Mouse (Mus musculus): ENCODE data around the gene Mta3. TPM values are rescaled to one million over a fixed set of nuclear protein-coding genes. Genes with fewer than 3 reads are reported as not detected.

Mta3 gene
- total RNA-seq, 2 experiments from 2014 or later, result 60.9 to 70.6 TPM

DNA sequence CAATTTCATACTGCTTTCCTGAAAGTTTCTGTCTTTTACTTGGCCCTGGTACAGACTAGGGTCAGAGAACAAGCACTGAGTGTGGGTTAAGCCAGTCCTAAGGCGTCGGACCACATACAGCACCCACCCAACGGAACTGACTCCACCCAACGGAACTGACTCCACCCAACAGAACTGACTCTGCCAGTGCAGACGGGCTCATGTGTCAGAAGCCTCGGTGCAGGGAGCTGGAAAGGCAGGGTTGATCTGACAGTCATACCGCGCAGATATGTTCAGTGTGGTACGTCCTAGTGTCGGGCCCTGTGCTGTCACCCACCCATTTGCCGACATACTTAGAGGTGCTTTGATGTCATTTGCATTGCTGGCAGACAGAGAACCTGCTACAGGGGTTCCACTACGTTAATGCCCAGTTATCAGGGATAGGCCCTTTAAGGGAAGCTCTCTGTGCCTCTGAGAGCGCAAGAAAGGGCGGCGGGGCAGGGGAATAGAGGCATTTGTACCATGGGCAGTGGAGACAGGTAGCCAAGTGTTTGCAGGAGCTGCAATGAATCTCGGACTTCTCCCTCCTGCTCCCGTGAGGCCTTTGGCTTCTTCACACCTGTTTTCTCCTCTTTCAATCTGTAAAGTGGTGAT is 103.3 kb downstream of the Mta3 start:
- DNase-seq, result no peak

- DNase-seq, result no peak
Observed at GRCm38 (mm10) chr17:83810285-83810684, 104.3 kb downstream of the Mta3 start.

DNA sequence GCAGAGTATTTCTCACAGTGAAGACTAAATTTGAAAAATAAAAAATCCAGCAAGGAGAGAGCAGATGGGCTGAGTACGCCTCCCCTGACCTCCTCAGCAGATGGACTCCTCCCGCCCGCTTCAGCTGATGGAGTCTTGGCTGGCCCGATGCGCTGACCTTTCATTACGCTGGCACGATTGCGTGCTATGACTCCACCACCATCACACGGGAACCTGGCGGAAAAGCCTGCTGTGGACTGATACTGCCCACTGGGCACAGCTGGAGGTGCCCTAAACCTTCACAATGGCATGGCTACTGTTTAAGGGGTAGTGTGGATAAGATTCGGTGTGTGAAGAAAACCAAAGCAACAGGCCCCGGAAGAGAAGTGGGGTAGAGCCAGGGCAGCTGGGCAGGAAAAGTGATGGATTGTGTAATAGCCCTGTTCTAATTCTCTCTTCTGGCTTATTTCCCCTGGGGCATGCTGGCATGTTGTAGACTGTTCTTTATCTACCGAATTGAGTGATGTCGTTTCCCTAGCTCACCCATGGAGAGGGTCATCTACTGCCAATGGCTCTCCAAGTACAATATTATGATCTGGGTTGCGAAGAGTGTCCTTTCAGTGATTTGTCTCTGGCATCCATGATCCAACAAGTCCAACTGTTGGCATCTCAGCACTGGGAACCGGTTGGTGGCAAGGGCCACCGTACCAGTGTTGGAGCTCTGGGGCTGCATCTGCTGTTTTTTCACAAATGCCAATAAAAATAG is 106.4 kb downstream of the Mta3 start:
- no peak for DNase-seq

DNA sequence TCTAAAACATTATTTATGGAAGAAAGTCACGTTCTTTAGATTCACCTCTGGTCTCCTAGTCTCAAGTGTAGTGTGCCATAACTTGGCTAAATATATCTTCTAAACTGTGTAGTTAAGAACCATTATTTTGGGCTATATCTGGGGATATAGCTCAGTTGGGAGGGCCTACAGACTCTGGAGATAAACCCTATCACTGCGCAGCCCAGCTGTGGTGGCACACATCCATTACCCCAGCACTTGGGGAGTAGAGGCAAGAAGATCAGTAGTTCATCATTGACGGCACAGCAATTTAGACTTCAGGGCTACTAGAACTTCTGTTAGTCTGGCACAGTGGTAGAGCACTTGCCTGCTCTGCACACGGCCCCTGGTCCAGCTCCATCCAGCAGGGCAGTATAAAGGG is 107.1 kb downstream of the Mta3 start:
- DNase-seq, result no peak

DNA sequence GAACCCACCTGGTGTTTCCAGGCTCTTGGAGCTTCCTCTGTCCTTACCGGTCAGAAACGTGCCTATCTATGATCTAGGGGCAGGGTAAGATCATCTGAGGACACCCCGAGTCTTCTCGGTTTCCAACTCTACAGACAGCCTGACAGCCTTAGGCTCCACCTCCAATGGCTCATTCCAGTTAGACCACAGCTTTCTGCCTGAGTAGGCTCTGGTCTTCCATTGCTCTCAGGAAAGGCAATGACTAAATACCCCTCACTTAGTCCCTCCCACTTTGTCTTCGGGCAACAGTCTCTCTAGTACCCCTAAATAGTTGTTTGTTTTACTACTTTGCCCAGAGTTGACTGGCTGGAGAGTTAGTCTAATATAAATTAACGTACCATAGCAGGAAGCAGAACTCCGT is 111.0 kb downstream of the Mta3 start:
- no peak for DNase-seq

GRCm38 (mm10) chr17:83819503-83819902 is 113.5 kb downstream of the Mta3 start:
- DNase-seq, result no peak

DNA sequence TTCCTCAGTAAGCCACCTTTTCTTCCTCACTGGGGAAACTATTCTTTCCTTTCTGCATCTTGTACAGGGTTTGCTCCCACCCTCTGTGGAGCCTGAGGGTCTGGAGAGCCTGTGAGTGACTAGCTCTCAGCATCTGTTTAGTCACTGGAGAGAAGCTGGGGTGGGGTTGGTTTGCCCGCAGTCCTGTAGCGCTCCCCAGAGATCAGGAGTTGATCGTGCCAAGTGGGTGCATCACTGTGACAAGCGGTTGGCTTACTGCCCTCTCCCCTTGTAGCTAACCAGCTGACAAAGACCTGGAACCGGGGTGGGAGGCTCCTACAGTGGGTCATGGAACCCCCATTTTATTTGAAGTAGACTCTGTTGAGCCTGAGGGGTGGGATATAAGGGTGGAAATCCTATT is 114.7 kb downstream of the Mta3 start:
- no peak for DNase-seq

GRCm38 (mm10) chr17:83821876-83822275 is 115.9 kb downstream of the Mta3 start:
- no peak for DNase-seq

GRCm38 (mm10) chr17:83823835-83824234 is 117.9 kb downstream of the Mta3 start:
- DNase-seq, result no peak

DNA sequence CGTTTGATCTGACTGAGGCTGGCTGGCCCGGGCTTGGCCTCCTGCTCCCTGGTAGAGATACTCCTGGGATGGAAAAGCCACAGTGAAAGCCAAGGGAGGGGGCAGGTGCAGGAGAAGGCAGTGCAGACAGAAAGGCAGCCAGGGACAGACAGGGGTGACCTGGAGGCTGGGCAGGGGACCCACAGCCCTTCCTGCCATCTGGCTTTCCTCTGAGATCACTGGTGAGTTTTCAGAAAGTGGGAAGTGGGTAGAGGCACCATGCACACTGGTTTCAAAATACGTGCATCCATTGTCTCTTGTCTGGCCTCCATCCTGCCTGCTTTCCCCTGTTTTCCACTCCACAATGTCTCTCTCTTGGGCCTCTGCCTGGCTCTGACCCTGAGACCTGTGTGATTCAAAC is 123.4 kb downstream of the Mta3 start:
- DNase-seq, result no peak

DNA sequence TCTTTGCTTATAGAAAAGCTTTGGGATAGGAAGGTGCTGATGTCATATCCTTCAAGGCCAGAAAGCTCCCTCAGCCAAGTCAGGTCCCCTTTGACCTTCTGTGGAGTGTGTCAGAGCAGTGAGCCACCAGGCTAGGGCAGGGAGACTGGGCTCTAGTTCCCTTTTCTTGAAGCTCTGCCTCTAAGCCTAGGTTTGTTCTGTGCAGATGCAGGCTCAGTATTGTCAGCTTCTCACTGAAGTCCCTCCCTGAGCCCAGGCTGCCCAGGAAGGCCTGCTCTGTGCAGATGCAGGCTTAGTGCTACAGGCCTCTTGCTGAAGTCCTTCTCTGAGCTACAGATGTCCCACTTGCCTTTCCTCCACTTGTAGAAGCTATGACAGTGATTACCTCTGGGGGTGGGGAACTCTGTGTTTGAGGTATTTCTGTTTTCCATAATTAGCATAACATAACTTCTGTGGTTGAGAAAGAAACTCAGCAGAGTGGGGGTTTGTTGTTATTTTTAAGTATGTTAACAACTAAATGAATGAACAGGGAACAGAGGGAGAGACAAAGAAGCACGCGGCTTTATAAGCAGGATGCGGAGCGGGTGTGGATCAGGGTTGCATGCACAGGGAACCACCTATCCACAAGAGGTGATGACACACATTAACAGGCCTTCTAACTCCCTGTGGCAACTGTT is 124.8 kb downstream of the Mta3 start:
- DNase-seq, result no peak

GRCm38 (mm10) chr17:83834120-83834519 is 128.2 kb downstream of the Mta3 start:
- DNase-seq, result peak; percentile 57

DNA sequence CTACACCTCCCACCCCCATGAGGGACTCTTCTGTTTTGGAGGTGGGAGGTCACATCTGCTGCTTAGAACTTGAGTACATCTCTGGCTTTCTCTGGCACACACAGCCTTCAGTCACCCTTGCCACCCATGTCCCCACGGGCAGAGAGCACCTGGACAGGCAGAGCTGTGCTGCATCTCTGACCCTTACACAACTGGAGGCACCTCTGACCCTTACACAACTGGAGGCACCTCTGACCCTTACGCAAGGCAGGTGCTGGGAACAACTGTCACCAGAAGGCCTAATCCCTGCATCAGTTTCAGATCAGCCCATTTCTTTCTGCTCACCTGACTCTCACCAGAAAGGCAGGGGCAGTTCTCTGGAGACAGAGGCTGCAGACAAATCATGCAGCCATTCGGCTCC is 130.1 kb downstream of the Mta3 start:
- DNase-seq, result no peak

GRCm38 (mm10) chr17:83837659-83838190 is 131.8 kb downstream of the Mta3 start:
- no peak for DNase-seq

DNA sequence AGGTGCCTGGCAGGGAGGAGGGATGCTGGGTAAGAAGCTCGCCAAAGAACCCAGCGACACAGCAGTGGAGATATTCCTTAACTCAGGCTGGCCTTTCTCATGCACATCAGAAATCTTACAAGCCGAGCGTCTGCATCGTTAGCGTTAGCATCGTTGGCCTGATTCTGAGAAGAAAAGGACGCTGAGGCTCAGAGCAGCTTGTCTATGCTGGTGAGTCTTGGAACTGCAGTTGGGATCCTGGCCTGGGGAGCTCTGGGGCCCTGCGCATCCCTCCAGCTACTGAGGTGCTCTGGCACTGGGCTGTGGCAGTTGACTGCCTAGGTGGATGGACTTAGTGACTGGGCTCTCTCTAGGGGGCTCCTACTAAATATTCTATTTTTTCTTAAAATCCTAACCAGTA is 133.2 kb downstream of the Mta3 start:
- DNase-seq, result no peak

GRCm38 (mm10) chr17:83841011-83841410 is 135.0 kb downstream of the Mta3 start:
- no peak for DNase-seq

- no peak for DNase-seq
Observed at GRCm38 (mm10) chr17:83843780-83844179, 137.8 kb downstream of the Mta3 start.

DNA sequence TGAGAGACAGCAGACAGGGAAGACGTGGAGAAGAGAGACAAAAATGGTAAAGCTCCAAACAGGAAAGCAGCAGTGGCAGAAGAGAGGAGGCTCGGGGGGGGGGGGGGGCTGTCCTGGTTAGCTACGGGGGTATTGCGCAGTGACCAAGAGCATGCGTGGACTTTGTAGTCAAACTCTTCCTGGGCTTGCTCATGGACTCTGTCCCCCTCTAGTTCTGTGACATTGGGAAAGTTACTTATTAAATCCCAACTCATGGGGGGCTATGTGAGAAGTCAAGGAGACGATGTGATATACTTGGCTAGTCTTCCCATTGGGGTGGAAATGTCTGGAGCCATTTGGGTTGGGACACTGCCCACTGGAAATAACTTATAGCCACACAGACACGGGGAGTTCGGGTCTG is 139.6 kb downstream of the Mta3 start:
- DNase-seq, result no peak

DNA sequence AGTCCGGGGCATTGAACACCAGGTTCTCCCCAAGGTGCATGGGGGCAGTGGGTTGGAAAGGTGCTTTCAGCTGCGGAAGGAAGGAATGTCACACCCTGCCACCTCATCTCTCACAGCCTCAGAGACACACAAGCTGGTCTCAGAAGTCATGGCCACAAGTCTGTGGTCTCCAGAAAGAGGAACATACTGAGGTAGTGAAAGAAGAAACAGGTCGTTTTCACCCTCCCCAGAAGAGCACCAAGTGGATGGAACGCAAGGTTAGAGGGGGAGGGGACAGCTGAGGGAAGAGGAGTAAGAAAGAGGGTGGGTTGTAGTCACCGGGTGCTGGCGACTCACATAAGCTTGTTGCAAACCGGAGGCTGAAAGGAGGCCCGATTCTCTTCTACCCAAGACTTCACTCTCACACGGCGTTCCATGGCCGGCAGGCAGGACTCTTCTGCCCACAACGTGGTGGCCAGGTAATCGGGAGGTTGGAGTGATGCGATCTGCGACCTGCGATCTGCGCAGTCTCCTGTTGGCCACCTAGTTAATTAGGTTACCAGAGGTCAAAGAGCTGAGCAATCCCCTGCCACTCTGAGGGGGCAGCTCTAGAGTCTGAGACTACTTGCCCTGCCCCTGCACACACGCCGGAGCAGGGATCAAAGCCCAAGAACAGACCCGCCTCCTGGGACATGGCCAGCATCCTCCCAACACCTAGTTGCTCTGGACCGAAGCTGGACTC is 140.5 kb downstream of the Mta3 start:
- DNase-seq, result no peak

GRCm38 (mm10) chr17:83847100-83847499 is 141.1 kb downstream of the Mta3 start:
- DNase-seq, result no peak

- no peak for DNase-seq
Observed at GRCm38 (mm10) chr17:83847815-83848214, 141.9 kb downstream of the Mta3 start, which contains the start of gene Haao. TSS of gene Haao (minus strand) at chr17:83847963.

GRCm38 (mm10) chr17:83848482-83848881 is 142.5 kb downstream of the Mta3 start:
- DNase-seq, result no peak

Measured in adrenal gland, postnatal 10 days (tissue).